Mouse (Mus musculus) frontal cortex, postnatal 14 days (tissue): Measurements from ENCODE around the gene Nwd1.

Source experiments
- DNase-seq, 2 experiments: peaks; one replicate each; pipeline ENCODE4 v3.0.0; 2022; ENCODE audit warnings: low spot score in 2 of 2

Gene Nwd1

DNA sequence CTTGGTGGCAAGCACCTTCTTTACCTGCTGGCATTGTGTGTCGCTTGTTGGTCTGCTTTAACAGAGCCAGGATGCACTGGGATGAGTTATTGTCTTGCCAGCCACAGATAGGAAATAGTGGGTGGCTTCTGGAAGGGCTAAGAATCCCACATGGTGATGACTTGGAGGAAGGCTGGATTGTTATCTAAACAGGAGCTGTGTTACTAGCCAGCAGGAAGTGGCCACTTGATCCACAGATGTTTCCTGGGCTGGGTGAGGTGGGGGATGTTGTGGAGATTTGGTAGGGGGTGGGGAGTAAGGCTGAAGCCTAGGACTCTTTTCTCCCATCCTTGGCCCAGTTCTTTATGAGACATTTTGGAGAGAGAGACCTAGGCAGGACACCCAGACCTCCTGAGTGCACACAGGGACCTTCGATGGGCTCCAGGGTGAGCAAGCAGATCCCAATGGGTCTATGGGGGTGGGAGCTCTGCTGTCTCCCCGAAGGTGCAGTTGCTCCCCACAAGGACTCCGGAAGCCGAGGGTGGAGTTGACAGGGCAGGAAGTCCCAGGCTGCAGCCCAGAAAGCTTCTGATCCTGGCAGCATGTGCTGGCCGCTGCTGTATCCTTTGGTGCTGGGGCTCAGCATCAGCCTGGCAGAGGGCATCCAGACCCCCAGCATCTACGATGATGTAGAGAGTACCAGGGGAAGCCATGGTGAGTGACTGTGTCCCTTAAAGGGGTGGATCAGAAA, 115.0 kb downstream of the Nwd1 start, which contains the start of gene F2rl3:
F2rl3 (plus strand) TSS at position 559 of the 730 bp plus-strand sequence.
- no peak for DNase-seq

DNA sequence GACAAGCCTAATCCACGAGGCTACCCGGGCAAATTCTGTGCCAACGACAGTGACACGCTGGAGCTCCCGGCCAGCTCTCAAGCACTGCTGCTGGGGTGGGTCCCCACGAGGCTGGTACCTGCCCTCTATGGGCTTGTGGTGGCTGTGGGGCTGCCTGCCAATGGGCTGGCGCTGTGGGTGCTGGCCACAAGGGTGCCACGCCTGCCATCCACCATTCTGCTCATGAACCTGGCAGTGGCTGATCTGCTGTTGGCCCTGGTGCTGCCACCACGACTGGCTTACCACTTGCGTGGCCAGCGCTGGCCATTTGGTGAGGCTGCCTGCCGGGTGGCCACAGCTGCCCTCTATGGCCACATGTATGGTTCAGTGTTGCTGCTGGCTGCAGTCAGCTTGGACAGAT, 115.8 kb downstream of the Nwd1 start:
- peak in 1 of 2 experiments; percentile 1 for DNase-seq

DNA sequence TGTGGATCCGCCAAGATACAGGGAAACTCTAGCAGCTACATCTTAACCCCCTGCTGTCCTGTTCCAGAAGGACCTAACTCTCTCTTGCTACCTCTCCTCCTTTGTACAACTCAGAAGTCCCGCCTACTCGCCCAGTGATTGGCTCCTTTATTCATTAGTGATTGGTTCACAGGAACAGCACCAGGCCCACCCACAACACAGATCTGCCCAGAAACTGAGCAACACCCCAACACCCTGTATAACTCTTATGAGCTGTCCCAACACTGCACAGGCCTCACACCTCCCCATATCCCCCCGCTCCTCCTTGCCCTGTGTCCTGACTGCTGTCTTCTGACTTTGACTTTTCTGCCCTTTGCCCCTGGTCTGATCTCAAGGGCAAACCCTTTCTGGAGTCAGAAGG, 119.2 kb downstream of the Nwd1 start:
- DNase-seq, result no peak

DNA sequence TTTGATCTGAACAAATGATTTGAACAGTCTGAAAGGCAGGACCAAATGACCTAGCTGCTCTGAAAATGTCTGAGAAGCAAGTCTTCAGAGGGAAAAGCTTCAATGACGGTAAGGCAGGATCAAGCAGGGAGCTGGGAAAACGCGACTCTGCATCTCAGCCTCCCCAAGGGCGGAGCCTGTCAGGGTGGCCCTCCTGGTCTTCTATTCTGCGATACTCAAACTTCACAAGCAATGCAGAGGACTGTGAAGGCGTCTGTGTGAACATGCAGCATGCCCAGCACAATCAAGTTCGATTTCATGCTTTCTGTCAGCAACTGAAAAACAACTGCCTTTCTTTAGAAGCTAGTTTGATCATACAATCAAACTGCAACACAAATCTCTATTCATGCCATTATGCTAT, 120.3 kb downstream of the Nwd1 start:
- DNase-seq, result no peak
